Mouse (Mus musculus) myocyte (in vitro differentiated cells): ENCODE measurements around the gene Suco.

Experiments
- CEBPB ChIP-seq: IDR thresholded peaks from 2 replicates; pipeline ENCODE4 v1.6.1; 2011; ENCODE audit warnings: mild to moderate bottlenecking, moderate library complexity; ENCODE audit not compliant: poor library complexity, insufficient read depth, severe bottlenecking
- E2F4 ChIP-seq: IDR thresholded peaks from one replicate; pipeline ENCODE4 v1.6.1; 2011; ENCODE audit warnings: mild to moderate bottlenecking, control low read depth, moderate library complexity; ENCODE audit not compliant: insufficient read depth
- MAX ChIP-seq: IDR thresholded peaks from one replicate; pipeline ENCODE4 v1.6.1; 2011; ENCODE audit warnings: low read depth, mild to moderate bottlenecking, control low read depth
- MYOD1 ChIP-seq, 3 experiments: IDR thresholded peaks; one replicate each; pipeline ENCODE4 v1.6.1; 2011; ENCODE audit warnings: control low read depth in 2 of 3, low read depth in 2 of 3, mild to moderate bottlenecking in 2 of 3, moderate library complexity in 1 of 3; ENCODE audit not compliant: insufficient read length in 2 of 3, control insufficient read depth in 1 of 3
- POLR2A ChIP-seq: IDR thresholded peaks from one replicate; pipeline ENCODE4 v1.6.1; 2011; ENCODE audit warnings: low read depth, mild to moderate bottlenecking, control low read depth, moderate library complexity; ENCODE audit not compliant: insufficient read length
- TCF12 ChIP-seq: IDR thresholded peaks from one replicate; pipeline ENCODE4 v1.6.1; 2011; ENCODE audit warnings: mild to moderate bottlenecking, control low read depth; ENCODE audit not compliant: poor library complexity, insufficient read depth, severe bottlenecking
- USF1 ChIP-seq: IDR thresholded peaks from one replicate; pipeline ENCODE4 v1.6.1; 2011; ENCODE audit warnings: low read depth, mild to moderate bottlenecking, control low read depth, moderate library complexity

DNA sequence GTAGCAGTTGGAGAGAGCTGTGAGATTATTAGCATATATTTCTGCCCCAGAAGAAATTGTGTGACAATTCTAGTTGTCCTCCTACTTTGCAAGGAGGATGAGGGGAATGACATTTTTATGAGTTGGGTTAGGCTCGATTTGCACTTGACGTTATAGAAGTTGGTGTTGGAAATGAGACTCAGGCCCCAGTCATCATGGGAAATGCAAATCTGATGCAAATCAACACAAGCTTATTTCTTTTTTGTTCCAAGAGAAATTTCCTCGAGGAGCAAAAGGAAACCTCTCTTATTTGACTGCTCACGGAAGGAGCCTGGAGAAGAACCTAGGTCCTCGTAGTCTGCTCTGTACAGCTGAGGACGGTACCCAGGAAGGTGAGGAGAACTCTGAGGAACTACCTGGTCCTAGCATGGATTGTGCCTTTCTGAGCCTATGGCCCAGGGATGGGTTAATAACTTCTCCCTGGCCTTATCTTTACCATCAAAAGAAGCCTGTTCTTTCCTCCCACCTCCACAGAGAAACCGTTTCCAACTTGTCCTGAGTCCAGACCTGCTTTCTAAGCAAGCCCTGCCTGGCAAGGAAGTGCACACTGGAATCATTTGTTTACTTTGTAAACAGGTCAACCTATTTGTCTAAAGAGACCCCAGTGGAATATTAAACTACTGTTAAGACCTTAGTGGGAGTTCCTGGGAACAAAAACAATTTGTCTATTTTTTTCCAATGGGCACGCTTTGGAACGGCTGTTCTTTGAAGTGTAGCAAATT is 26.4 kb upstream of the Suco start:
- TF ChIP-seq POLR2A (no peak), MYOD1 (IDR thresholded peaks at IDR 0.05; ENCODE audit: control insufficient read depth in 1 of 3, insufficient read length in 2 of 3, low read depth in 2 of 3) (no peak), TCF12 (no peak), USF1 (no peak), CEBPB (no peak), E2F4 (no peak), MAX (no peak)
